Mouse (Mus musculus) kidney, adult 2 months (tissue): Measurements from ENCODE around the gene Dennd4a. TPM values are rescaled to one million over a fixed set of nuclear protein-coding genes. Genes with fewer than 3 reads are reported as not detected.

Experiments used
- DNase-seq: peaks from one replicate; pipeline ENCODE4 v3.0.0; 2021
- H3K27ac ChIP-seq: fragments of 200-500 bp; 2 replicates; pipeline ENCODE4 v1.5.1; 2012; ENCODE audit warnings: low read depth, low read length, control low read depth, inconsistent platforms; ENCODE audit not compliant: insufficient read depth
- H3K27me3 ChIP-seq: fragments of 200-500 bp; replicated peaks from 2 replicates; pipeline ENCODE4 v1.6.1; 2012; ENCODE audit warnings: mild to moderate bottlenecking, moderate library complexity, low read length, inconsistent platforms; ENCODE audit not compliant: control insufficient read depth, insufficient read depth
- H3K36me3 ChIP-seq: fragments of 200-500 bp; 2 replicates; pipeline ENCODE4 v1.6.1; 2012; ENCODE audit warnings: mild to moderate bottlenecking, moderate library complexity, low read length, inconsistent platforms; ENCODE audit not compliant: control insufficient read depth, insufficient read depth
- H3K4me1 ChIP-seq: fragments of 200-500 bp; 2 replicates; pipeline ENCODE4 v1.6.1; 2011; ENCODE audit warnings: low read length; ENCODE audit not compliant: control insufficient read depth, insufficient read depth
- H3K4me3 ChIP-seq: fragments of 200-500 bp; 2 replicates; pipeline ENCODE4 v1.5.1; 2011; ENCODE audit warnings: mild to moderate bottlenecking, low read depth, low read length, control low read depth; ENCODE audit not compliant: insufficient read depth
- CTCF ChIP-seq: fragments of 200-500 bp; conservative IDR thresholded peaks from 2 replicates; pipeline ENCODE4 v1.5.1; 2011; ENCODE audit warnings: low read depth, mild to moderate bottlenecking, control low read depth, low read length, moderate library complexity, mixed read lengths; ENCODE audit not compliant: insufficient read depth, insufficient read length
- POLR2A ChIP-seq: fragments of 200-500 bp; IDR thresholded peaks from one replicate; pipeline ENCODE4 v1.6.1; 2011; ENCODE audit warnings: low read depth, low read length, control low read depth
- WGBS: fragments of 180-500 bp; shearing (Covaris S2); methylation state at CpG from one replicate; pipeline ENCODE4 v1.1.7; 2018; 5-methylcytosine and 5-hydroxymethylcytosine counted together
- polyA plus RNA-seq: library from polyadenylated mRNA; depleted of rRNA; stranded (reverse); fragments of >200 nt; gene quantifications from 2 replicates; pipeline ENCODE4 v1.2.3, GENCODE M21; 2012; rRNA removed

Dennd4a gene
- polyA plus RNA-seq, 1 experiment = 5.1 TPM

- WGBS = 26% methylated on average over 5 of the region's 5 CpGs
- TF ChIP-seq CTCF (no peak), POLR2A (no peak)
- H3K36me3 ChIP-seq = no peaks in the 10 kb centered on the region
- no peaks in the 10 kb centered on the region for H3K27me3 ChIP-seq
- H3K27ac ChIP-seq = no peak overlapping the region
- no peak for DNase-seq
- no peaks in the 10 kb centered on the region for H3K4me1 ChIP-seq
- H3K4me3 ChIP-seq = no peak overlapping the region
Observed at GRCm38 (mm10) chr9:64952055-64952454, 140.9 kb downstream of the Dennd4a start.

- H3K27me3 ChIP-seq = no peaks in the 10 kb centered on the region
- TF ChIP-seq CTCF (no peak), POLR2A (no peak)
- 71% methylated on average over 7 of the region's 7 CpGs for WGBS
- H3K36me3 ChIP-seq = no peaks in the 10 kb centered on the region
- H3K4me1 ChIP-seq = no peaks in the 10 kb centered on the region
- DNase-seq = no peak
- H3K4me3 ChIP-seq = no peak overlapping the region
- H3K27ac ChIP-seq = no peak overlapping the region
Observed at GRCm38 (mm10) chr9:64953190-64953589, 142.1 kb downstream of the Dennd4a start.

- no peak overlapping the region for H3K27ac ChIP-seq
- no peak overlapping the region for H3K4me3 ChIP-seq
- no peaks in the 10 kb centered on the region; the same call in 1 of the 2 replicates for H3K4me1 ChIP-seq
- TF ChIP-seq CTCF (no peak), POLR2A (no peak)
- no peaks in the 10 kb centered on the region for H3K36me3 ChIP-seq
- peak; percentile 19 for DNase-seq
- H3K27me3 ChIP-seq = no peaks in the 10 kb centered on the region
- WGBS = 27% methylated on average over 12 of the region's 12 CpGs
Observed at GRCm38 (mm10) chr9:64956337-64956736, 145.2 kb downstream of the Dennd4a start.

GRCm38 (mm10) chr9:64957276-64957675 is 146.1 kb downstream of the Dennd4a start:
- Histone ChIP-seq H3K4me3 (no peak overlapping the region), H3K27me3 (no peaks in the 10 kb centered on the region), H3K27ac (no peak overlapping the region), H3K4me1 (peaks cover 6% of the 10 kb centered on the region), H3K36me3 (no peaks in the 10 kb centered on the region)
- 94% methylated on average over 3 of the region's 3 CpGs for WGBS
- TF ChIP-seq CTCF (no peak), POLR2A (no peak)
- DNase-seq = no peak

- Histone ChIP-seq H3K36me3 (no peaks in the 10 kb centered on the region), H3K4me3 (peak within 1 kb of the TSS; percentile 83), H3K27me3 (no peaks in the 10 kb centered on the region), H3K27ac (peak within 1 kb of the TSS; percentile 76), H3K4me1 (peaks cover 6% of the 10 kb centered on the region)
- DNase-seq = peak; percentile 97
- peak; percentile 88 for TF ChIP-seq POLR2A
- TF ChIP-seq CTCF = peak; percentile 76
- 6% methylated on average over 29 of the region's 29 CpGs for WGBS
Observed at GRCm38 (mm10) chr9:64960117-64960977, 149.2 kb downstream of the Dennd4a start, which contains the start of gene Ints14. Gene Ints14, plus strand, starts transcription at chr9:64960905.

- TF ChIP-seq POLR2A (no peak), CTCF (no peak)
- WGBS = under 1% methylated on average over 17 of the region's 17 CpGs
- no peaks in the 10 kb centered on the region for H3K27me3 ChIP-seq
- peak overlapping the region; percentile 76 for H3K27ac ChIP-seq
- peak overlapping the region; percentile 83 for H3K4me3 ChIP-seq
- H3K36me3 ChIP-seq = no peaks in the 10 kb centered on the region
- DNase-seq = no peak
- H3K4me1 ChIP-seq = peaks cover 6% of the 10 kb centered on the region
Observed at GRCm38 (mm10) chr9:64960978-64961320, 149.8 kb downstream of the Dennd4a start.

Other genes starting within 250 kb of the Dennd4a start
- 124 and 188 TPM in 2 replicates for gene Rab11a, start 73.6 kb upstream of the Dennd4a start, polyA plus RNA-seq
- gene Slc24a1, start 140.3 kb downstream of the Dennd4a start, polyA plus RNA-seq = not detected in 2 replicates
- 16.5 and 17.3 TPM in 2 replicates for gene Ints14, start 149.6 kb downstream of the Dennd4a start, polyA plus RNA-seq
- 36.9 and 37.5 TPM in 2 replicates for gene Hacd3, start 210.4 kb downstream of the Dennd4a start, polyA plus RNA-seq
- gene Dpp8, start 221.1 kb downstream of the Dennd4a start, polyA plus RNA-seq = 41.6 and 45.3 TPM in 2 replicates